ENCODE assay signal across 19 mouse cellular contexts in the genomic region with DNA sequence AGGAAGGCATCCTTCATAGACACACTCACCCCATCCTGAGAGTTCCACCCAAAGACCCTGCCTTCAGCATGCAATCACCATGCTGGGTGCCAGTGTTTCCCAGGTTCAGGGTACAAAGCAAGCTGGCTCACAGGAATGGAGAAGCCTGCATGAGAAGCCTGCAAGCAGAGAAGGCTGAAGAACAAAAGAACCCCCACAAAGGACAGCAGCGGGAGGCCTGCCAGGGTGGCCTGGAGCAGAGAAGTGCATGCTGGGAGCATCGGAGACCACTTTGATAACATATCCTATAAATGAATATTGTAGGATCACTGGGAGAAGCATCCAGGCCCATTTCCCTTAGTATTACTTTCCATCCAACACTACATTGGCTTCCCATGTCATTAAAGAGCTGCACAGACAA.
DNase-seq lines count a peak whose midpoint lies in the region; ATAC-seq lines count a peak whose summit lies in the region.
"Had no signal": no experiment of that assay in that cellular context is flagged by ENCODE, and none has a peak within 500 bp of the region (broad histone marks: within the 10 kb centered on the region; RNA-seq: fewer than 3 reads in every experiment).

No protein-coding gene starts in this region.

- H3K9me3 ChIP-seq in hindbrain, embryonic 15.5 days, result no peaks in the 10 kb centered on the region
- no peaks in the 10 kb centered on the region for H3K9me3 ChIP-seq in hindbrain, embryonic 14.5 days (ENCODE audit: control insufficient read depth, low read length)
- no peaks in the 10 kb centered on the region for H3K9me3 ChIP-seq in forebrain, embryonic 12.5 days
- no peaks in the 10 kb centered on the region for H3K9me3 ChIP-seq in midbrain, embryonic 11.5 days (ENCODE audit: control insufficient read depth, low read length)
- no peaks in the 10 kb centered on the region for H3K9me3 ChIP-seq in neural tube, embryonic 13.5 days
- H3K9me3 ChIP-seq: heart, embryonic 15.5 days; liver, embryonic 12.5 days; lung, embryonic 15.5 days had no signal

- WGBS in hindbrain, embryonic 15.5 days, result 33% methylated on average over 2 of the region's 2 CpGs
- 10% methylated on average over 2 of the region's 2 CpGs for WGBS in hindbrain, embryonic 14.5 days
- 12% methylated on average over 2 of the region's 2 CpGs for WGBS in forebrain, embryonic 12.5 days
- 2% methylated on average over 2 of the region's 2 CpGs for WGBS in midbrain, embryonic 11.5 days
- 12% methylated on average over 2 of the region's 2 CpGs for WGBS in neural tube, embryonic 13.5 days

- no peaks in the 10 kb centered on the region for H3K27me3 ChIP-seq in hindbrain, embryonic 15.5 days
- H3K27me3 ChIP-seq in hindbrain, embryonic 14.5 days (ENCODE audit: control insufficient read depth, insufficient read depth, low read length), result no peaks in the 10 kb centered on the region
- no peaks in the 10 kb centered on the region for H3K27me3 ChIP-seq in forebrain, embryonic 12.5 days
- no peaks in the 10 kb centered on the region for H3K27me3 ChIP-seq in midbrain, embryonic 11.5 days (ENCODE audit: control insufficient read depth, insufficient read depth, low read length)
- H3K27me3 ChIP-seq in neural tube, embryonic 13.5 days, result no peaks in the 10 kb centered on the region
- H3K27me3 ChIP-seq: heart, embryonic 15.5 days; liver, embryonic 12.5 days; lung, embryonic 15.5 days had no signal

- no peak overlapping the region for H3K9ac ChIP-seq in hindbrain, embryonic 15.5 days
- H3K9ac ChIP-seq in hindbrain, embryonic 14.5 days, result no peak overlapping the region
- no peak overlapping the region for H3K9ac ChIP-seq in forebrain, embryonic 12.5 days
- H3K9ac ChIP-seq in midbrain, embryonic 11.5 days (ENCODE audit: low read length), result no peak overlapping the region
- H3K9ac ChIP-seq in neural tube, embryonic 13.5 days, result no peak overlapping the region
- H3K9ac ChIP-seq: heart, embryonic 15.5 days; liver, embryonic 12.5 days; lung, embryonic 15.5 days had no signal

- H3K27ac ChIP-seq in hindbrain, embryonic 15.5 days (replicated peaks), result peak overlapping the region; percentile 1; the same call in 1 of the 2 replicates
- H3K27ac ChIP-seq in hindbrain, embryonic 14.5 days, result no peak overlapping the region
- H3K27ac ChIP-seq in forebrain, embryonic 12.5 days, result peak overlapping the region; percentile 5
- no peak overlapping the region for H3K27ac ChIP-seq in midbrain, embryonic 11.5 days (ENCODE audit: low read depth, low read length)
- H3K27ac ChIP-seq in neural tube, embryonic 13.5 days (replicated peaks), result peak overlapping the region; percentile 61
- H3K27ac ChIP-seq: heart, adult 2 months; heart, embryonic 15.5 days; liver, embryonic 12.5 days; lung, embryonic 15.5 days; stomach, postnatal 0 days had no signal

- DNase-seq in hindbrain, embryonic 14.5 days (ENCODE audit: low spot score), result no peak
- peak; percentile 89 for DNase-seq in midbrain, embryonic 11.5 days (ENCODE audit: low spot score, missing footprints)
- DNase-seq in natural killer cell, adult 2 months (ENCODE audit: low spot score in 2 of 2), result no peak
- no peak for DNase-seq in testis, postnatal 14 days (ENCODE audit: low spot score)
- DNase-seq: cerebellum, adult 18-20 months; cerebellum, postnatal 36 days; heart, adult 2 months; kidney, postnatal 10 days; layer of hippocampus, adult 9-11 months; thymus, postnatal 36 days had no signal

- no peak for ATAC-seq in hindbrain, embryonic 15.5 days (ENCODE audit: low FRiP score, low read depth)
- ATAC-seq in hindbrain, embryonic 14.5 days (ENCODE audit: low FRiP score), result no peak
- ATAC-seq in forebrain, embryonic 12.5 days (ENCODE audit: low FRiP score), result no peak
- ATAC-seq in midbrain, embryonic 11.5 days (ENCODE audit: low FRiP score), result no peak
- ATAC-seq in neural tube, embryonic 13.5 days (ENCODE audit: low read depth), result no peak; the same call in 1 of the 2 replicates
- ATAC-seq: hindbrain, embryonic 16.5 days; intestine, postnatal 0 days; liver, embryonic 12.5 days had no signal

- peaks cover 7% of the 10 kb centered on the region for H3K4me1 ChIP-seq in hindbrain, embryonic 15.5 days (replicated peaks)
- H3K4me1 ChIP-seq in hindbrain, embryonic 14.5 days (replicated peaks; ENCODE audit: control insufficient read depth, insufficient read depth, low read length), result 0 out of 2 replicates have a peak, but pooled peaks cover 5% of the 10 kb centered on the region
- H3K4me1 ChIP-seq in forebrain, embryonic 12.5 days, result peaks cover 26% of the 10 kb centered on the region
- H3K4me1 ChIP-seq in midbrain, embryonic 11.5 days (ENCODE audit: control insufficient read depth, insufficient read depth, low read length), result peaks cover 18% of the 10 kb centered on the region
- peaks cover 25% of the 10 kb centered on the region for H3K4me1 ChIP-seq in neural tube, embryonic 13.5 days (replicated peaks)
- H3K4me1 ChIP-seq: heart, embryonic 15.5 days; liver, embryonic 12.5 days; lung, embryonic 15.5 days had no signal

- H3K4me2 ChIP-seq in hindbrain, embryonic 15.5 days, result no peak overlapping the region
- H3K4me2 ChIP-seq in hindbrain, embryonic 14.5 days (replicated peaks), result no peak overlapping the region
- no peak overlapping the region for H3K4me2 ChIP-seq in forebrain, embryonic 12.5 days
- no peak overlapping the region for H3K4me2 ChIP-seq in midbrain, embryonic 11.5 days
- H3K4me2 ChIP-seq in neural tube, embryonic 13.5 days, result no peak overlapping the region
- H3K4me2 ChIP-seq: heart, embryonic 15.5 days; liver, embryonic 12.5 days; lung, embryonic 15.5 days had no signal

- no peak overlapping the region for H3K4me3 ChIP-seq in hindbrain, embryonic 15.5 days
- no peak overlapping the region for H3K4me3 ChIP-seq in hindbrain, embryonic 14.5 days (replicated peaks; ENCODE audit: low read length)
- no peak overlapping the region for H3K4me3 ChIP-seq in forebrain, embryonic 12.5 days (replicated peaks)
- no peak overlapping the region for H3K4me3 ChIP-seq in midbrain, embryonic 11.5 days (ENCODE audit: low read depth, low read length)
- no peak overlapping the region for H3K4me3 ChIP-seq in neural tube, embryonic 13.5 days
- H3K4me3 ChIP-seq: heart, adult 2 months; heart, embryonic 15.5 days; liver, embryonic 12.5 days; lung, embryonic 15.5 days had no signal

- no peaks in the 10 kb centered on the region for H3K36me3 ChIP-seq in hindbrain, embryonic 15.5 days
- no peaks in the 10 kb centered on the region for H3K36me3 ChIP-seq in hindbrain, embryonic 14.5 days (replicated peaks; ENCODE audit: control insufficient read depth, insufficient read depth)
- no peaks in the 10 kb centered on the region for H3K36me3 ChIP-seq in forebrain, embryonic 12.5 days (replicated peaks)
- no peaks in the 10 kb centered on the region for H3K36me3 ChIP-seq in midbrain, embryonic 11.5 days (ENCODE audit: control insufficient read depth, insufficient read depth, low read length)
- no peaks in the 10 kb centered on the region for H3K36me3 ChIP-seq in neural tube, embryonic 13.5 days
- H3K36me3 ChIP-seq: heart, embryonic 15.5 days; liver, embryonic 12.5 days; lung, embryonic 15.5 days had no signal

Comparison
In these comparisons a context has a peak if more than half of its experiments do, and no peak if none do; other contexts are left out.
1. H3K27ac ChIP-seq: peak in hindbrain, embryonic 15.5 days (single experiment), forebrain, embryonic 12.5 days (single experiment) and neural tube, embryonic 13.5 days (single experiment); none in hindbrain, embryonic 14.5 days (single experiment) and midbrain, embryonic 11.5 days (single experiment).